Mouse (Mus musculus) CH12.LX (cell line): ENCODE measurements at regions not wholly inside any gene's neighbourhood (a gene's known extent, or its start where the extent isn't known, plus 50 kb on each side); places are given as distances from the start of the nearest gene placed in this dataset.

Experiments
- DNase-seq: peaks from one replicate; pipeline ENCODE4 v3.0.0-alpha.2; 2013; ENCODE audit errors: extremely low read depth
- H3K27ac ChIP-seq: 2 replicates; pipeline ENCODE4 v1.5.1; 2012; ENCODE audit warnings: low read depth, mild to moderate bottlenecking, control low read depth, moderate library complexity; ENCODE audit not compliant: insufficient read depth
- H3K27me3 ChIP-seq: replicated peaks from 2 replicates; pipeline ENCODE3; 2012; ENCODE audit warnings: inconsistent platforms
- H3K36me3 ChIP-seq, 2 experiments: replicated peaks in 1 of 2; 2 replicates each; pipeline versions ENCODE3 to v1.6.1; 2012; ENCODE audit warnings: inconsistent platforms in 1 of 2, low read length in 1 of 2, mild to moderate bottlenecking in 1 of 2, mixed read lengths in 1 of 2, moderate library complexity in 1 of 2; ENCODE audit not compliant: control insufficient read depth in 1 of 2, insufficient read depth in 1 of 2
- H3K4me1 ChIP-seq, 2 experiments: 2 replicates each; pipeline ENCODE4 v1.6.1; 2012; ENCODE audit warnings: inconsistent platforms in 1 of 2, moderate library complexity in 1 of 2; ENCODE audit not compliant: insufficient read depth in 2 of 2, control insufficient read depth in 1 of 2
- H3K4me2 ChIP-seq: 2 replicates; pipeline ENCODE4 v1.6.1; 2012; ENCODE audit warnings: low read depth, mild to moderate bottlenecking, control low read depth; ENCODE audit not compliant: poor library complexity, insufficient read depth, severe bottlenecking
- H3K4me3 ChIP-seq, 3 experiments: fragments of 150-350 bp in 1 of 3; sonication (generic) in 1 of 3; replicated peaks in 1 of 3; 2 replicates each; pipeline versions ENCODE3 to v1.5.1; 2011 to 2012; ENCODE audit warnings: low read depth in 2 of 3, low read length in 2 of 3, mild to moderate bottlenecking in 2 of 3, moderate library complexity in 2 of 3, control low read depth in 1 of 3, improper control_type of control experiment in 1 of 3, inconsistent platforms in 1 of 3, mixed read lengths in 1 of 3; ENCODE audit not compliant: poor library complexity in 1 of 3
- H3K79me2 ChIP-seq: replicated peaks from 2 replicates; pipeline ENCODE4 v1.6.1; 2012; ENCODE audit warnings: mild to moderate bottlenecking, moderate library complexity; ENCODE audit not compliant: control insufficient read depth, poor library complexity, insufficient read depth, severe bottlenecking; ENCODE audit errors: extremely low read depth
- H3K9ac ChIP-seq: 2 replicates; pipeline ENCODE4 v1.6.1; 2012; ENCODE audit warnings: low read depth, mild to moderate bottlenecking, control low read depth, moderate library complexity; ENCODE audit not compliant: insufficient read depth
- H3K9me3 ChIP-seq: replicated peaks from 2 replicates; pipeline ENCODE3; 2012; ENCODE audit warnings: low read length, inconsistent platforms, mixed read lengths
- BHLHE40 ChIP-seq: IDR thresholded peaks from 2 replicates; pipeline ENCODE4 v1.6.1; 2011; ENCODE audit warnings: mild to moderate bottlenecking, low read depth, low read length, improper control_type of control experiment
- CTCF ChIP-seq, 2 experiments: IDR thresholded peaks in 1 of 2; conservative IDR thresholded peaks in 1 of 2; 2 replicates each; pipeline ENCODE4 v1.5.1; 2011 to 2012; ENCODE audit warnings: low read depth in 2 of 2, low read length in 2 of 2, improper control_type of control experiment in 1 of 2, inconsistent platforms in 1 of 2, mild to moderate bottlenecking in 1 of 2, moderate library complexity in 1 of 2
- ELF1 ChIP-seq: IDR thresholded peaks from 2 replicates; pipeline ENCODE4 v1.6.1; 2014; ENCODE audit warnings: low read depth, mild to moderate bottlenecking, inconsistent platforms, low read length, improper control_type of control experiment
- GABPA ChIP-seq: IDR thresholded peaks from 2 replicates; pipeline ENCODE4 v1.6.1; 2012; ENCODE audit warnings: low read depth, low read length, improper control_type of control experiment, inconsistent platforms; ENCODE audit not compliant: insufficient replicate concordance
- HCFC1 ChIP-seq: IDR thresholded peaks from 2 replicates; pipeline ENCODE4 v1.6.1; 2012; ENCODE audit warnings: low read depth, mild to moderate bottlenecking, inconsistent platforms, low read length, improper control_type of control experiment
- IRF4 ChIP-seq: IDR thresholded peaks from 2 replicates; pipeline ENCODE4 v1.6.1; 2014; ENCODE audit warnings: low read depth, mild to moderate bottlenecking, inconsistent platforms, low read length, improper control_type of control experiment
- JUN ChIP-seq: IDR thresholded peaks from 2 replicates; pipeline ENCODE4 v1.6.1; 2011; ENCODE audit warnings: low read depth, mild to moderate bottlenecking, low read length, improper control_type of control experiment, moderate library complexity; ENCODE audit not compliant: insufficient read depth
- MAFK ChIP-seq: IDR thresholded peaks from 2 replicates; pipeline ENCODE4 v1.6.1; 2011; ENCODE audit warnings: low read length, improper control_type of control experiment; ENCODE audit not compliant: insufficient replicate concordance
- MAZ ChIP-seq: IDR thresholded peaks from 2 replicates; pipeline ENCODE4 v1.6.1; 2012; ENCODE audit warnings: low read depth, mild to moderate bottlenecking, inconsistent platforms, low read length, improper control_type of control experiment, moderate library complexity
- MXI1 ChIP-seq: IDR thresholded peaks from 2 replicates; pipeline ENCODE4 v1.6.1; 2011; ENCODE audit warnings: mild to moderate bottlenecking, low read depth, low read length, improper control_type of control experiment
- PAX5 ChIP-seq: IDR thresholded peaks from 2 replicates; pipeline ENCODE4 v1.6.1; 2012; ENCODE audit warnings: low read length, inconsistent platforms, mixed read lengths
- POLR2AphosphoS2 ChIP-seq: IDR thresholded peaks from 2 replicates; pipeline ENCODE4 v1.6.1; 2011; ENCODE audit warnings: low read depth, low read length, improper control_type of control experiment
- RAD21 ChIP-seq: IDR thresholded peaks from 2 replicates; pipeline ENCODE4 v1.6.1; 2011; ENCODE audit warnings: low read depth, mild to moderate bottlenecking, low read length, improper control_type of control experiment, moderate library complexity
- RCOR1 ChIP-seq: conservative IDR thresholded peaks from 2 replicates; pipeline ENCODE4 v1.6.1; 2012; ENCODE audit warnings: low read depth, mild to moderate bottlenecking, inconsistent platforms, low read length, improper control_type of control experiment
- USF1 ChIP-seq: IDR thresholded peaks from 2 replicates; pipeline ENCODE4 v1.6.1; 2014; ENCODE audit warnings: low read depth, mild to moderate bottlenecking, inconsistent platforms, low read length, improper control_type of control experiment
- ZKSCAN1 ChIP-seq: IDR thresholded peaks from 2 replicates; pipeline ENCODE4 v1.6.1; 2012; ENCODE audit warnings: low read depth, inconsistent platforms, low read length, improper control_type of control experiment, borderline replicate concordance
- dilution Hi-C: fragments of 300-500 bp; cut with MboI; formaldehyde crosslinking; loops from 2 replicates; pipeline ENCODE4 v1.14.3; 2020; ENCODE audit warnings: low sequenced_read_pairs; ENCODE audit not compliant: extremely low pct_unique_long_range_greater_than_20kb, extremely low pct_ligation_motif_present
- in situ Hi-C: fragments of 300-500 bp; cut with MboI; formaldehyde crosslinking; loops from 3 replicates; pipeline ENCODE4 v1.14.3; 2019; ENCODE audit warnings: low sequenced_read_pairs, low pct_ligation_motif_present, low pct_unique_long_range_greater_than_20kb, mixed read lengths

DNA sequence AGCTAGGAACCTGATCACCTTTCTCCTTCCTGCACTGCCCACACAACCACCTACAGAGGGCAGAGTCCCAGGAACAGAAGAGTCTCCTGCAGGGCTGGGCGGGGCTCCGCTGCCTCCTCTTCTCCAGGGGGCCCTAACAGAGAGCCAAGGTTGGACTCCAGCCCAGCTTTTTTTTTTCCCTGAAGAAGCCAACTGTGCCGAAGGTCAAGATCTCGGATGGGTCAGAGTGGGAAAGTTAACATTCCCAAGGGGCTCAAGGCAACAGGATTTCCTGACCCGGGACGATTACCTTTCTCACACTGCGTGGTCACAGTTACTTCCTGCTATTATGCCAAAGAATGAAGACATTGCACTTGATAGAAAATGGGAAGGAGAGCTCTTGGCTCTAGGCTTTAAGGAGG lies 156.2 kb upstream of the Gli2 start:
- dilution Hi-C loops: no loop called here
- in situ Hi-C loops: no loop called here

DNA sequence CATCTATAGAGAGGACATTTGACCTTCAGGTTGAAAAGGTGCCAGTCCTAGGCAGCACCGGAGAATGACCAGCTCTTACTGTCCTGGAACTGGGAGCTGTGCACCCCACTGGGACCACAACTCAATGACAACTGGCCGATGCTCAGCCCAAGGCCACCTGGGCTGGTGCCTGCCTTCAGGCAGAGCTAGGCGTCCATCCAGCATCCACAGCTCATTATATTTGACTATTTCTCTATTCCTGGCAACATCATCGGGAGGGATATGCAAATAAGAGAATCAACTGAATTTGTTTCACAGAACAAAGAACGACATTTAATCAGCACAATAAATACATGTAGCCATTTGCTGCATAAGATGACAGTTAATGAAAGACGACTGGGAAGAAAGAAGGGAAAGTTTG lies 149.0 kb upstream of the Gli2 start:
- Histone ChIP-seq H3K79me2 (no peaks in the 10 kb centered on the region), H3K27me3 (no peaks in the 10 kb centered on the region), H3K36me3 (no peaks in the 10 kb centered on the region), H3K9ac (no peak overlapping the region), H3K4me3 (no peak overlapping the region), H3K9me3 (peaks cover 79% of the 10 kb centered on the region), H3K4me1 (no peaks in the 10 kb centered on the region), H3K4me2 (no peak overlapping the region), H3K27ac (no peak overlapping the region)
- TF ChIP-seq GABPA (no peak), ELF1 (no peak), JUN (no peak), MXI1 (no peak)
- dilution Hi-C loops: no loop called here
- in situ Hi-C loops: no loop called here
- no peak for DNase-seq

More for the DNA sequence above, 156.2 kb upstream of the Gli2 start:
- DNase-seq: no peak
- Histone ChIP-seq H3K27ac (no peak overlapping the region), H3K27me3 (no peaks in the 10 kb centered on the region), H3K4me3 (no peak overlapping the region), H3K9me3 (peaks cover 86% of the 10 kb centered on the region), H3K4me2 (no peak overlapping the region), H3K36me3 (no peaks in the 10 kb centered on the region), H3K79me2 (no peaks in the 10 kb centered on the region), H3K4me1 (no peaks in the 10 kb centered on the region), H3K9ac (no peak overlapping the region)
- no peak for TF ChIP-seq MXI1
- no peak for TF ChIP-seq RAD21
- no peak for TF ChIP-seq ZKSCAN1
- TF ChIP-seq POLR2AphosphoS2: no peak
- no peak for TF ChIP-seq JUN
- no peak for TF ChIP-seq HCFC1
- no peak for TF ChIP-seq BHLHE40
- TF ChIP-seq MAFK: no peak
- no peak for TF ChIP-seq USF1
- no peak for TF ChIP-seq IRF4
- no peak for TF ChIP-seq MAZ
- TF ChIP-seq PAX5: no peak
- no peak for TF ChIP-seq CTCF (conservative IDR thresholded peaks at IDR 0.05 in 1 of 2, IDR thresholded peaks at IDR 0.05 in 1 of 2; ENCODE audit: low read depth in 2 of 2, low read length in 2 of 2)
- no peak for TF ChIP-seq RCOR1
